Mouse (Mus musculus) neural tube, embryonic 14.5 days (tissue): ENCODE data around the gene Gm20388. TPM values are rescaled to one million over a fixed set of nuclear protein-coding genes. Genes with fewer than 3 reads are reported as not detected.

ENCODE experiments used
- ATAC-seq: fragments of 200-750 bp; cut with Nextera tagmentation; 2 replicates; pipeline ENCODE4 v1.8.0; 2017; ENCODE audit warnings: low read depth, mild to moderate bottlenecking, moderate TSS enrichment, moderate library complexity
- H3K27ac ChIP-seq: fragments of 300-500 bp; sonication (generic); 2 replicates; pipeline ENCODE4 v1.5.1; 2014; ENCODE audit warnings: low read depth, mild to moderate bottlenecking, control low read depth, low read length, moderate library complexity, mixed read lengths
- H3K27me3 ChIP-seq: fragments of 300-500 bp; sonication (generic); 2 replicates; pipeline ENCODE4 v1.6.1; 2014; ENCODE audit warnings: low read length; ENCODE audit not compliant: control insufficient read depth, insufficient read depth
- H3K36me3 ChIP-seq: fragments of 300-500 bp; sonication (generic); 2 replicates; pipeline ENCODE4 v1.6.1; 2014; ENCODE audit warnings: low read length, mixed read lengths; ENCODE audit not compliant: control insufficient read depth, insufficient read depth
- H3K4me1 ChIP-seq: fragments of 300-500 bp; sonication (generic); 2 replicates; pipeline ENCODE4 v1.6.1; 2014; ENCODE audit warnings: low read length; ENCODE audit not compliant: control insufficient read depth, insufficient read depth
- H3K4me2 ChIP-seq: fragments of 300-500 bp; sonication (generic); 2 replicates; pipeline ENCODE4 v1.6.1; 2014; ENCODE audit warnings: mild to moderate bottlenecking, low read depth, low read length, control low read depth
- H3K4me3 ChIP-seq: fragments of 300-500 bp; sonication (generic); 2 replicates; pipeline ENCODE4 v1.5.1; 2014; ENCODE audit warnings: low read depth, low read length, control low read depth, mixed read lengths
- H3K9ac ChIP-seq: fragments of 300-500 bp; sonication (generic); replicated peaks from 2 replicates; pipeline ENCODE4 v1.6.1; 2014; ENCODE audit warnings: low read depth, mild to moderate bottlenecking, control low read depth, low read length, mixed read lengths
- H3K9me3 ChIP-seq: fragments of 300-500 bp; sonication (generic); 2 replicates; pipeline ENCODE4 v1.6.1; 2016; ENCODE audit warnings: low read length; ENCODE audit not compliant: control insufficient read depth
- WGBS: fragments of 180-500 bp; shearing (Covaris S2); extraction: QIAGEN DNeasy Blood & Tissue Kit; methylation state at CpG from one replicate; pipeline ENCODE4 v1.1.7; 2014; 5-methylcytosine and 5-hydroxymethylcytosine counted together
- polyA plus RNA-seq: library from polyadenylated mRNA; unstranded; fragments of >200 nt; fragmentation: Nextera tagmentation; extraction: Ambion mirVana; gene quantifications from 2 replicates; pipeline ENCODE4 v1.2.1, GENCODE M21; 2014

Gm20388 gene
- polyA plus RNA-seq, 1 experiment from 2014 or later, result 10.3 TPM

DNA sequence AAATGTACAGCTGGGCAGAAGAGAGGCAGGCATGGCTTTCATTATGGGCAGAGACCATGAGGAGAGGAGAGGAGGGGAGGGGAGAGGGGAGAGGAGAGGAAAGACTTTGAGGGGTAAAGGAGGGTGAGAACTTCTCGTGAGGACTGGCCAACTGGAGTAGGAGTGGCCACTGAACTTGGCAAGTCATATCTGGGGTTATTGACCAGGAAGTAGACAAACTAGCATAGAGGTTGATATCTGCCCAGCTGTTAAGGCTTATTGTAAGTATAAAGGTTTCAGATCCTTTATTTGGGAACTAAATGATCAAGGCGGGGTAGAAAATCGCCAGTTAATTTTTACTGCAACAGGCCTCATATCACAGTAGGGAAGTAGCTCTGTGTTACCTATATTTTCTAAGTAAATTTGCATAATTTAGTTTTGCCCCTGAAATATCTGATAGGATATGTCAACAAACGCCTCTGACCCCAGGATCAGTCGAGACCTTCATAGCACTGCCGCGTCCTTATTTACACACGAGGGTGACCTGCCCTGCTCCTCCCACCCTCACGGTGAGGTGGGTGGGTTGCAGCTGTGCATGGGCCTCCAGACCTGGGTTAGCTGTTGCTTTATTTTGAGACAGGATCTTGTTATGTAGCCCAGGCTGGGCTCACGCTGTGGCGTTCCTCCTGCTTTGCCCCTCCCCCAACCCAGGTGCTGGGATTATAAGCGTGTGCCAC lies 2152.0 kb downstream of the Gm20388 start:
- Histone ChIP-seq H3K9ac (no peak overlapping the region), H3K4me3 (no peak overlapping the region), H3K27me3 (no peaks in the 10 kb centered on the region), H3K4me1 (no peaks in the 10 kb centered on the region), H3K36me3 (no peaks in the 10 kb centered on the region), H3K9me3 (no peaks in the 10 kb centered on the region), H3K4me2 (no peak overlapping the region), H3K27ac (no peak overlapping the region)
- 86% methylated on average over 12 of the region's 12 CpGs for WGBS
- no peak for ATAC-seq

- no peak for ATAC-seq
- WGBS, result 70% methylated on average over 7 of the region's 7 CpGs
- no peak overlapping the region for H3K27ac ChIP-seq
- no peaks in the 10 kb centered on the region for H3K36me3 ChIP-seq
- H3K4me2 ChIP-seq, result no peak overlapping the region
- H3K4me3 ChIP-seq, result no peak overlapping the region
- H3K9ac ChIP-seq, result no peak overlapping the region
- no peaks in the 10 kb centered on the region for H3K4me1 ChIP-seq
- no peaks in the 10 kb centered on the region for H3K27me3 ChIP-seq
- H3K9me3 ChIP-seq, result no peaks in the 10 kb centered on the region
Observed at GRCm38 (mm10) chr8:122064353-122064752, 2153.7 kb downstream of the Gm20388 start.

DNA sequence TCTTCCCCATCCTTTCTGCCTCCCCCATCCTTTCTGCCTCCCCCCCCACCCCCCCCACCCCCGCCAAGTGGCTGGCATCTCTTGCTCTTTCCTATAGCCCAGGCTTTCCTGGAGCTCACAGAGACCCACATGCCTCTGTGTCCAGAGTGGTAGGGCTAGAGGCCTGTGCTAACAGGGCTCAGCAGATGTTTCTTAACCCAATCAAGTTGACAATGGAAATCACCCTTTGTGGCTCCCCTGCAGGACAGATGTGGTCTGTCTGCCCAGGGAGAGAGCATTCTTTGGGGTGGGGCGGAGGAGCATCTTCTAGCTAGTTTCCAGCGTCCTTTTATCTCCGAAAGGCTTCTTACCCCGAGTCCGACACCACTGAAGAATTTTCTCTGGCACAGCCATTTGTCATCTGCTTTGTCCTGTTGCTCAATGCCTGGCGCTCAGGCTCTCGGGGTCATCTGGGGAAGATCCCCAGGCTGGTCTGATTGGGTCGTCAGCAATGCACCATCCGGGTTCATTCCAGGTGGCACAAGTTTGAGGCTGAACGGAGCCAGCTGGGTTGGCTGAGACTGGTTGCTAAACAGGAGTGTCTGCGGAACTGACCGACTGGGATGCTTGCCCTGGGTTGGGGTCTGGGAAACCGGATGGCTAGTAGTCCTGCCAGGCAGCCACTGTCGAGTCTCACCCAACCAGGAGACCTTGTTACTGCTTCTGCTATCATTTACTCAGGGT lies 2157.3 kb downstream of the Gm20388 start:
- Histone ChIP-seq H3K9ac (no peak overlapping the region), H3K9me3 (no peaks in the 10 kb centered on the region), H3K4me3 (no peak overlapping the region), H3K27ac (no peak overlapping the region), H3K27me3 (no peaks in the 10 kb centered on the region), H3K4me2 (no peak overlapping the region), H3K4me1 (no peaks in the 10 kb centered on the region), H3K36me3 (no peaks in the 10 kb centered on the region)
- 57% methylated on average over 15 of the region's 15 CpGs for WGBS
- ATAC-seq, result no peak

DNA sequence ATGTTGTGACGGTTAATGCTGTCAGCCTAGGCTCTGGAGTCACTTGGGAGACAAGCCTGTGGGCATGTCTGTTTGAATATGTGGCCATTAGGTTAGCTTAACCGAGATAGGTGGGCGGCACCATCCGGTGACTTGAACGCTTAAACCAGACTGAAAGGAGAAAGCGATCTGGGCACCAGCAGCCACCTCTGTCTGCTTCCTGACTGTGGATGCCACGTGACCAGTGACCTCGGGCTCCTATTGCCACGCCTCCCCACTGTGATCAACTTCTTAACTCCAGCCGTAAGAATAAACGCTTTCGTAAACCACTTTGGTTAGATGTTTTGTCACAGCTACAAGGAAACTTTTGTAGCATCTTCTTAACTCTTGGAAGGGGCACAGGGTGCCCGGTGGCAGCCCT lies 2158.0 kb downstream of the Gm20388 start:
- no peaks in the 10 kb centered on the region for H3K4me1 ChIP-seq
- H3K4me2 ChIP-seq, result no peak overlapping the region
- no peak overlapping the region for H3K4me3 ChIP-seq
- no peak overlapping the region for H3K9ac ChIP-seq
- H3K9me3 ChIP-seq, result no peaks in the 10 kb centered on the region
- no peak overlapping the region for H3K27ac ChIP-seq
- no peak for ATAC-seq
- H3K36me3 ChIP-seq, result no peaks in the 10 kb centered on the region
- no peaks in the 10 kb centered on the region for H3K27me3 ChIP-seq
- WGBS, result 85% methylated on average over 13 of the region's 13 CpGs

- no peak overlapping the region for H3K27ac ChIP-seq
- no peak overlapping the region for H3K4me2 ChIP-seq
- no peaks in the 10 kb centered on the region for H3K27me3 ChIP-seq
- no peak for ATAC-seq
- H3K4me3 ChIP-seq, result no peak overlapping the region
- H3K4me1 ChIP-seq, result no peaks in the 10 kb centered on the region
- H3K9ac ChIP-seq, result no peak overlapping the region
- H3K9me3 ChIP-seq, result no peaks in the 10 kb centered on the region
- no peaks in the 10 kb centered on the region for H3K36me3 ChIP-seq
- WGBS, result 83% methylated on average over 11 of the region's 11 CpGs
Observed at GRCm38 (mm10) chr8:122069281-122069680, 2158.6 kb downstream of the Gm20388 start.

DNA sequence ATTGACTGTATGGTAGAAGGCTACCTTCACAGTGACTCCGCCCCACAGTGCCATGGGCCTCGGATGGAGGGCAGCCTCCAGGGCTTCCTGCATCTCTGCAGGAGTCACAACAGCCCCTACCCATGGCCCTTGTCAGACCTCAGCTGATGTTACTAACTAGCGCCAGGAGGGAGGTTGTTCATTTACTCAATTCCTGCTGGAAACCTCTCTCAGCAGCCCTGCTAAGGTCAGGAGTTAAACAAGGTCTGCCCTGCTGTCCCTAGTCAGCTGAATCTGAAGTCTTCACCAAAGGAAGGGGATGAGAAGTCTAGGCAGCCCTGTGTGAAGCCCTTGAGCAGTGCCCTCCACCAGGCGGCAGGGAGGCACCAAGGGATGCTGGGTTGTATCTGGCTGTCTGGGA lies 2160.6 kb downstream of the Gm20388 start:
- no peak overlapping the region for H3K27ac ChIP-seq
- WGBS, result 73% methylated on average over 4 of the region's 4 CpGs
- H3K4me2 ChIP-seq, result no peak overlapping the region
- no peak overlapping the region for H3K4me3 ChIP-seq
- no peaks in the 10 kb centered on the region for H3K36me3 ChIP-seq
- no peak overlapping the region for H3K9ac ChIP-seq
- no peaks in the 10 kb centered on the region for H3K4me1 ChIP-seq
- ATAC-seq, result no peak
- no peaks in the 10 kb centered on the region for H3K9me3 ChIP-seq
- H3K27me3 ChIP-seq, result no peaks in the 10 kb centered on the region

- Histone ChIP-seq H3K4me2 (no peak overlapping the region), H3K36me3 (no peaks in the 10 kb centered on the region), H3K9ac (no peak overlapping the region), H3K27me3 (no peaks in the 10 kb centered on the region), H3K9me3 (no peaks in the 10 kb centered on the region), H3K4me3 (no peak overlapping the region), H3K4me1 (no peaks in the 10 kb centered on the region), H3K27ac (no peak overlapping the region)
- 82% methylated on average over 9 of the region's 9 CpGs for WGBS
- ATAC-seq, result no peak
Observed at GRCm38 (mm10) chr8:122073964-122074363, 2163.3 kb downstream of the Gm20388 start.

GRCm38 (mm10) chr8:122074442-122074841 lies 2163.8 kb downstream of the Gm20388 start:
- no peak for ATAC-seq
- WGBS, result 81% methylated on average over 9 of the region's 9 CpGs

GRCm38 (mm10) chr8:122074977-122075376 lies 2164.3 kb downstream of the Gm20388 start:
- H3K36me3 ChIP-seq, result no peaks in the 10 kb centered on the region
- WGBS, result 81% methylated on average over 4 of the region's 4 CpGs
- H3K4me1 ChIP-seq, result no peaks in the 10 kb centered on the region
- no peak overlapping the region for H3K9ac ChIP-seq
- no peaks in the 10 kb centered on the region for H3K9me3 ChIP-seq
- no peak overlapping the region for H3K4me2 ChIP-seq
- H3K27me3 ChIP-seq, result no peaks in the 10 kb centered on the region
- no peak for ATAC-seq
- no peak overlapping the region for H3K4me3 ChIP-seq
- H3K27ac ChIP-seq, result no peak overlapping the region

More at GRCm38 (mm10) chr8:122074442-122074841, 2163.8 kb downstream of the Gm20388 start:
- H3K36me3 ChIP-seq, result no peaks in the 10 kb centered on the region
- no peaks in the 10 kb centered on the region for H3K27me3 ChIP-seq
- no peaks in the 10 kb centered on the region for H3K9me3 ChIP-seq
- no peak overlapping the region for H3K4me2 ChIP-seq
- H3K27ac ChIP-seq, result no peak overlapping the region
- H3K4me3 ChIP-seq, result no peak overlapping the region
- no peaks in the 10 kb centered on the region for H3K4me1 ChIP-seq
- no peak overlapping the region for H3K9ac ChIP-seq
